Mouse (Mus musculus): ENCODE measurements around the gene Cd48.
"Not testable (repeated sequence)": the region's sequence is repeated elsewhere in the genome, so short reads cannot be mapped to it uniquely, and the experiment has no call there.

The Cd48 gene

GRCm38 (mm10) chr1:171681531-171682299 is at the start of gene Cd48:
TSS of gene Cd48 (plus strand) at chr1:171682009.
- peak in 1 of 2 experiments; percentile 25 for DNase-seq (ENCODE audit: low spot score in 2 of 2)

- no peak for DNase-seq (ENCODE audit: low spot score in 2 of 2)
Observed at GRCm38 (mm10) chr1:171635696-171636095, 46.1 kb upstream of the Cd48 start.

GRCm38 (mm10) chr1:171637101-171637500 is 44.7 kb upstream of the Cd48 start:
- no peak for DNase-seq (ENCODE audit: low spot score in 2 of 2)

GRCm38 (mm10) chr1:171638686-171639085 is 43.1 kb upstream of the Cd48 start:
- DNase-seq (ENCODE audit: low spot score in 2 of 2): no peak

- no peak for DNase-seq (ENCODE audit: low spot score in 2 of 2)
Observed at GRCm38 (mm10) chr1:171640796-171641195, 41.0 kb upstream of the Cd48 start.

GRCm38 (mm10) chr1:171643612-171644011 is 38.2 kb upstream of the Cd48 start:
- peak in 1 of 2 experiments; percentile 52 for DNase-seq (ENCODE audit: low spot score in 2 of 2)

GRCm38 (mm10) chr1:171646429-171646940 is 35.3 kb upstream of the Cd48 start:
- DNase-seq (ENCODE audit: low spot score in 2 of 2): no peak

- no peak for DNase-seq (ENCODE audit: low spot score in 2 of 2)
Observed at GRCm38 (mm10) chr1:171647716-171648115, 34.1 kb upstream of the Cd48 start.

- DNase-seq (ENCODE audit: low spot score in 2 of 2): no peak
Observed at GRCm38 (mm10) chr1:171648840-171649239, 33.0 kb upstream of the Cd48 start.

GRCm38 (mm10) chr1:171652734-171653133 is 29.1 kb upstream of the Cd48 start, which contains the start of gene Slamf7:
TSS of gene Slamf7 (minus strand) at chr1:171653035.
- no peak for DNase-seq (ENCODE audit: low spot score in 2 of 2)

GRCm38 (mm10) chr1:171658561-171658991 is 23.2 kb upstream of the Cd48 start:
- DNase-seq (ENCODE audit: low spot score in 2 of 2): no peak

- DNase-seq (ENCODE audit: low spot score in 2 of 2): no peak
Observed at GRCm38 (mm10) chr1:171660423-171660822, 21.4 kb upstream of the Cd48 start.

GRCm38 (mm10) chr1:171661482-171661881 is 20.3 kb upstream of the Cd48 start:
- DNase-seq (ENCODE audit: low spot score in 2 of 2): no peak

- no peak for DNase-seq (ENCODE audit: low spot score in 2 of 2)
Observed at GRCm38 (mm10) chr1:171663757-171664156, 18.1 kb upstream of the Cd48 start.

GRCm38 (mm10) chr1:171666350-171666749 is 15.5 kb upstream of the Cd48 start:
- DNase-seq (ENCODE audit: low spot score in 2 of 2): no peak

GRCm38 (mm10) chr1:171667160-171667559 is 14.6 kb upstream of the Cd48 start:
- DNase-seq (ENCODE audit: low spot score in 2 of 2): no peak

- not testable (repeated sequence) for DNase-seq (ENCODE audit: low spot score in 2 of 2)
Observed at GRCm38 (mm10) chr1:171672451-171672850, 9.4 kb upstream of the Cd48 start.

- DNase-seq (ENCODE audit: low spot score in 2 of 2): no peak
Observed at GRCm38 (mm10) chr1:171672854-171673475, 8.8 kb upstream of the Cd48 start.

GRCm38 (mm10) chr1:171674467-171674866 is 7.3 kb upstream of the Cd48 start:
- no peak for DNase-seq (ENCODE audit: low spot score in 2 of 2)

GRCm38 (mm10) chr1:171677721-171678120 is 4.1 kb upstream of the Cd48 start:
- no peak for DNase-seq (ENCODE audit: low spot score in 2 of 2)

- peak in 1 of 2 experiments; percentile 54 for DNase-seq (ENCODE audit: low spot score in 2 of 2)
Observed at GRCm38 (mm10) chr1:171681009-171681408, 800 bp upstream of the Cd48 start.

GRCm38 (mm10) chr1:171684923-171685322 is 3.1 kb downstream of the Cd48 start:
- no peak for DNase-seq (ENCODE audit: low spot score in 2 of 2)

GRCm38 (mm10) chr1:171687320-171687719 is 5.5 kb downstream of the Cd48 start:
- DNase-seq (ENCODE audit: low spot score in 2 of 2): no peak

Measured in spleen, postnatal 10 days (tissue).